ENCODE assay signal across 21 mouse cellular contexts in the genomic region with DNA sequence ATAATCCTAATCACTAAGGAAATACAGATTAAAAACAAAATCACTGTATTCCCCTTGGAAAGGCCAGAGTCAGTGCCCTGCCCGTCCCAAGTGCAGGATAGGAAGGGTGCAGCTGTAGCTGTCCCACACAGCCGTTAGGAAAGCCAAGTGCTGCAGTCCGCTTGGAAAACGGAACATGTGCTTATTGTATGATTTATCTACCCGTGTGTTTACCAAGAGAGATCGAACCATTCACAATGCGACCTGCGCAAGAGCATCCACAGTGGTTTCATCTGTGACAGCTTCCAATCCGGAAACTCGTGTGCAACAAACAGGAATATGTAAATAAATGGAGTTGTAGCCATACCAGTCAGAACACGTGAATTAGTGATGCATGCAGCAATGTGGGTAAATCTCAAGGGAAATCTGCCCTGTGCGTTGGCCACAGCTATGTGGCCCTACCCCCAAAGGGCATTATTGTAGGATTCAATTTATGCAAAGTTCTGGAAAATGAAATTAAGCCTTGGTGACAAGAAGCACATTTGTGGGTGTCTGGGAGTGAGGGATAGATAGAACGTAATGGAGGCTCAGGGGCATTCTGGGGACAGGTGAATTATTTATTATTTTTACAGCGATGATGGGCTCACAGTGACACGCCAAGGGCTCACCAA. TPM values are rescaled to one million over a fixed set of nuclear protein-coding genes. Genes with fewer than 3 reads are reported as not detected.
DNase-seq lines count a peak whose midpoint lies in the region; ATAC-seq and TF ChIP-seq lines count a peak whose summit lies in the region.
"Had no signal": no experiment of that assay in that cellular context is flagged by ENCODE, and none has a peak within 500 bp of the region (broad histone marks: within the 10 kb centered on the region; RNA-seq: fewer than 3 reads in every experiment).

No protein-coding gene starts in this region.

- DNase-seq in gastrocnemius, adult 2 months: no peak
- no peak for DNase-seq in gastrocnemius, postnatal 4 days (ENCODE audit: low spot score in 2 of 2)
- DNase-seq in heart, adult 8-10 months (ENCODE audit: low spot score): no peak
- DNase-seq in lung, embryonic 14.5 days: no peak
- no peak for DNase-seq in lung, postnatal 4 days
- DNase-seq in lung, postnatal 36 days: peak; percentile 54
- DNase-seq in layer of hippocampus, adult 18-20 months (ENCODE audit: low spot score in 2 of 2): no peak
- DNase-seq: cerebellum, adult 9-11 months had no signal

- no peak for TF ChIP-seq CTCF in gastrocnemius, adult 2 months (IDR thresholded peaks at IDR 0.05)
- no peak for TF ChIP-seq CTCF in lung, embryonic 14.5 days (IDR thresholded peaks at IDR 0.05; ENCODE audit: low read depth)

- peaks cover 13% of the 10 kb centered on the region; the same call in 1 of the 2 replicates for H3K4me1 ChIP-seq in heart, embryonic 15.5 days (replicated peaks)
- H3K4me1 ChIP-seq in lung, embryonic 14.5 days (ENCODE audit: insufficient read depth): no peaks in the 10 kb centered on the region

- intact Hi-C loops in gastrocnemius, adult 2 months (cut with DNase I): loop anchor here (5.0 kb wide), 2 partner anchors 82 to 97 kb away; no protein-coding TSS in a partner anchor

- 71% methylated on average over 15 of the region's 15 CpGs for WGBS in heart, embryonic 15.5 days
- 68% methylated on average over 15 of the region's 15 CpGs for WGBS in lung, embryonic 14.5 days

- H3K4me2 ChIP-seq in heart, embryonic 15.5 days: no peak overlapping the region
- H3K4me2 ChIP-seq in lung, embryonic 14.5 days: no peak overlapping the region
- H3K4me2 ChIP-seq: embryonic facial prominence, embryonic 13.5 days; hindbrain, embryonic 12.5 days; kidney, embryonic 15.5 days; neural tube, embryonic 15.5 days had no signal

- peak overlapping the region; percentile 7 for H3K4me3 ChIP-seq in gastrocnemius, adult 2 months
- no peak overlapping the region for H3K4me3 ChIP-seq in heart, embryonic 15.5 days
- no peak overlapping the region for H3K4me3 ChIP-seq in lung, embryonic 14.5 days (ENCODE audit: low read depth, low read length)
- H3K4me3 ChIP-seq: embryonic facial prominence, embryonic 13.5 days; hindbrain, embryonic 12.5 days; kidney, embryonic 15.5 days; layer of hippocampus, adult 2 months; megakaryocyte, embryonic 14.5 days; neural tube, embryonic 15.5 days had no signal

- no peaks in the 10 kb centered on the region for H3K9me3 ChIP-seq in heart, embryonic 15.5 days (replicated peaks)
- H3K9me3 ChIP-seq in lung, embryonic 14.5 days (ENCODE audit: low read depth, low read length): no peaks in the 10 kb centered on the region
- H3K9me3 ChIP-seq: embryonic facial prominence, embryonic 13.5 days; hindbrain, embryonic 12.5 days; kidney, embryonic 15.5 days; megakaryocyte, embryonic 14.5 days; neural tube, embryonic 15.5 days had no signal

- ATAC-seq in heart, embryonic 15.5 days (replicated peaks; ENCODE audit: insufficient number of reproducible peaks, insufficient read depth, low FRiP score, low read depth): no peak
- no peak for ATAC-seq in lung, embryonic 14.5 days (ENCODE audit: insufficient read depth)
- ATAC-seq: CD4-positive, CD25-positive, alpha-beta regulatory T cell, adult 4 months; forebrain, embryonic 14.5 days; inflammation-experienced regulatory T-cells, adult 6 months; midbrain, embryonic 16.5 days; Patski had no signal

- peak overlapping the region; percentile 83 for H3K27ac ChIP-seq in gastrocnemius, adult 2 months
- H3K27ac ChIP-seq in heart, embryonic 15.5 days: peak overlapping the region; percentile 55
- H3K27ac ChIP-seq in lung, embryonic 14.5 days (ENCODE audit: low read depth): peak overlapping the region; percentile 48; the same call in 1 of the 2 replicates
- H3K27ac ChIP-seq: embryonic facial prominence, embryonic 13.5 days; hindbrain, embryonic 12.5 days; kidney, embryonic 15.5 days; layer of hippocampus, adult 2 months; neural tube, embryonic 15.5 days had no signal

- H3K27me3 ChIP-seq in heart, embryonic 15.5 days: peaks cover 9% of the 10 kb centered on the region; the same call in 1 of the 2 replicates
- peaks cover 2% of the 10 kb centered on the region; the same call in 1 of the 2 replicates for H3K27me3 ChIP-seq in lung, embryonic 14.5 days (ENCODE audit: insufficient read depth, low read length)

- H3K9ac ChIP-seq in heart, embryonic 15.5 days: no peak overlapping the region
- no peak overlapping the region for H3K9ac ChIP-seq in lung, embryonic 14.5 days
- H3K9ac ChIP-seq: embryonic facial prominence, embryonic 13.5 days; hindbrain, embryonic 12.5 days; kidney, embryonic 15.5 days; neural tube, embryonic 15.5 days had no signal

- no peaks in the 10 kb centered on the region for H3K36me3 ChIP-seq in heart, embryonic 15.5 days
- no peaks in the 10 kb centered on the region for H3K36me3 ChIP-seq in lung, embryonic 14.5 days (ENCODE audit: insufficient read depth)
- H3K36me3 ChIP-seq: embryonic facial prominence, embryonic 13.5 days; hindbrain, embryonic 12.5 days; kidney, embryonic 15.5 days; neural tube, embryonic 15.5 days had no signal

RNA-seq across cellular contexts. Expression of gene Prkch, which starts 6.2 kb away (rescaled TPM):
- 1 to 10 TPM; 5.5 to 7.6 TPM for total RNA-seq in gastrocnemius, adult 2 months (2021)
- 10 to 100 TPM; 11.3 to 11.8 TPM for total RNA-seq in gastrocnemius, postnatal 4 days (2021)
- polyA plus RNA-seq in heart, embryonic 15.5 days (2015; fragmentation: Nextera tagmentation; extraction: Ambion mirVana): 11.3 and 15.8 TPM in 2 replicates
- 10 to 100 TPM; 14.1 to 19.8 (median 15.4) TPM for total RNA-seq in heart, adult 8-10 months (2022)
- 16.2 and 18.0 TPM in 2 replicates for polyA plus RNA-seq in lung, embryonic 14.5 days (2014; fragmentation: Nextera tagmentation; extraction: Ambion mirVana)
- 1 to 10 TPM; 3.3 to 3.6 TPM for total RNA-seq in layer of hippocampus, adult 18-20 months (2021)

RNA-seq across cellular contexts. Expression of gene Tmem30b, which starts 44.6 kb away (rescaled TPM):
- total RNA-seq in gastrocnemius, adult 2 months (2021): under 1 TPM; 0.26 to 0.50 TPM
- total RNA-seq in gastrocnemius, postnatal 4 days (2021): 1 to 10 TPM; 2.0 to 2.2 TPM
- 0.52 and 3.7 TPM in 2 replicates for polyA plus RNA-seq in heart, embryonic 15.5 days (2015; fragmentation: Nextera tagmentation; extraction: Ambion mirVana)
- under 1 TPM; 0.27 to 0.53 (median 0.42) TPM for total RNA-seq in heart, adult 8-10 months (2022)
- polyA plus RNA-seq in lung, embryonic 14.5 days (2014; fragmentation: Nextera tagmentation; extraction: Ambion mirVana): 4.0 and 5.1 TPM in 2 replicates
- under 1 TPM in 1 of 2 experiments, not detected in 1; 0.10 TPM for total RNA-seq in layer of hippocampus, adult 18-20 months (2021)
- total RNA-seq: layer of hippocampus, adult 2 months; left cerebral cortex, postnatal 25 days had no signal
- polyA plus RNA-seq: Patski had no signal
